Mouse (Mus musculus): ENCODE data around the gene Sh3bgrl3. TPM values are rescaled to one million over a fixed set of nuclear protein-coding genes. Genes with fewer than 3 reads are reported as not detected.

The Sh3bgrl3 gene
- total RNA-seq, 2 experiments from 2014 or later, result 36.4 to 39.9 TPM

DNA sequence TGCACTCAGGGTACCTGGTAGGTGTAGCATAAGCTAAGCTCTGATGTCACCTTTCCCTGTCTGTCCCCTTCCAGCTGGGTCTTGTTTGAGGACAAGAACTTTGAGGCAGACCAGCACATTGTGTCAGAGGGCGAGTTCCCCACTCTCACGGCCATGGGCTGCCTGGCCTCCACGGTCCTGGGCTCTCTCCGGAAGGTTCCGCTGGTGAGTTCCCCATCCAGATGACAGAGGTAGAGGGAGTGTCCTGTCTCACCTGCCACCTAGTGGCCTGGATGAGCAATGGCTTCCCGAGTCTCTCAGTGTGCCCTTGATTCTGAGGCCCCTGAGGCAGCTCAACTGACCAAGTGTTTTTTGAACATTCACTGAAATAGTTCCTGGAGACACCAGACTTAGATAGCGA lies 41.2 kb downstream of the Sh3bgrl3 start:
- no peak for DNase-seq
- intact Hi-C loops (cut with DNase I), result loop anchor here (2.0 kb wide), 1 partner anchor 51 kb away; no protein-coding TSS in a partner anchor

DNA sequence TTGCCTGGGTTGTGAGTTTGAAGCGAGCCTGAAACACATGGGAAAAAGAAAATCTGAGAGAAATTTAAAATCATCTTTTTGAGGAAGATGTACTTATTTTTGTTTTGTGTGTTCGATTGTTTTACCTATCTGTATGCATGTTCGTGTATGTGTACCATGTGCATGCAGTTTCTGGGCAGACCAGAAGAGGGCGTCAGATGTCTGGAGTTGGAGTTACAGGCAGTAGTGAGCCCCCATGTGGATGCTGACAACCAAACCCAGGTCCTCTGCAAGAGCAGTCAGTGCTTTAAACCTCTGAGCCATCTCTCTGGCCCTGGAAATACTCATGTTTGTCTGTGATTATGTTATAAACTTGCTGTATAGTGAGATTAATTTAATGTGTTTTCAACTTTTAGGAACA lies 43.6 kb downstream of the Sh3bgrl3 start:
- intact Hi-C loops (cut with DNase I), result no loop called here
- no peak for DNase-seq

- no peak for DNase-seq
- intact Hi-C loops (cut with DNase I), result no loop called here
Measured at GRCm38 (mm10) chr4:134082460-134082859, 46.1 kb downstream of the Sh3bgrl3 start.

- intact Hi-C loops (cut with DNase I), result no loop called here
- peak; percentile 29 to 34 for DNase-seq
Measured at GRCm38 (mm10) chr4:134081730-134082386, 46.7 kb downstream of the Sh3bgrl3 start.

GRCm38 (mm10) chr4:134080674-134081073 lies 47.9 kb downstream of the Sh3bgrl3 start:
- intact Hi-C loops (cut with DNase I), result no loop called here
- DNase-seq, result no peak

DNA sequence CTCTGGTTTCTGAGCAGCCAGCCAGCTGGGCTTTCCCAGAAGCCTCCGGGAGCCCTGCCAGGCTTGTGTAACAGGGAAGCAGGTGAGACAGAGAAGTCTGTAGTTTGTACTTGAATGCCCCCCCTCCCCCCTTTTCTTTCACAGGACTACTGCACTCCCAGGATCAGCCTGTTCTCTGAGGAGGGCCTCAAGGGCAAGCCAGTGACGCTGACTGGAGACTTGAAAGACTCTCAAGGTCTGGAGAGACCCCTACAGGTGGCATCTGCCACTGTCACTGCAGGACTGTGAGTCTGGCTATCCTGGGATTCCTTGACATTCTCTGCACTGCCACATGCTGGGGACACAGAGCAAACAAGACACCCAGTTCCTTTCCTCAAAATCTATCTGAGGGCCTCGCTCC lies 49.9 kb downstream of the Sh3bgrl3 start:
- DNase-seq, result no peak
- intact Hi-C loops (cut with DNase I), result loop anchor here (2.0 kb wide), 1 partner anchor 42 kb away; no protein-coding TSS in a partner anchor

Other genes starting within 250 kb of the Sh3bgrl3 start
- 1 to 10 TPM; 5.1 to 6.4 TPM for gene Rps6ka1, start 241.0 kb downstream of the Sh3bgrl3 start, total RNA-seq (2021)
- 100 to 1,000 TPM; 106 to 128 TPM for gene Hmgn2, start 160.1 kb downstream of the Sh3bgrl3 start, total RNA-seq (2021)
- gene Dhdds, start 127.9 kb downstream of the Sh3bgrl3 start, total RNA-seq (2021), result 10 to 100 TPM; 29.9 to 32.4 TPM
- gene Lin28a, start 109.9 kb downstream of the Sh3bgrl3 start, total RNA-seq (2021), result not detected
- gene Zfp683, start 75.0 kb downstream of the Sh3bgrl3 start, total RNA-seq (2021), result not detected
- gene Crybg2, start 68.0 kb downstream of the Sh3bgrl3 start, total RNA-seq (2021), result not detected
- gene Cd52, start 33.7 kb downstream of the Sh3bgrl3 start, total RNA-seq (2021), result 1 to 10 TPM; 3.1 to 4.6 TPM
- gene Ubxn11, start 26.2 kb downstream of the Sh3bgrl3 start, total RNA-seq (2021), result 1 to 10 TPM; 1.6 to 1.9 TPM
- 10 to 100 TPM; 49.1 to 50.9 TPM for gene Cep85, start 58.3 kb upstream of the Sh3bgrl3 start, total RNA-seq (2021)
- gene Gm7534, start 74.2 kb upstream of the Sh3bgrl3 start, total RNA-seq (2021), result not detected
- gene Catsper4, start 98.6 kb upstream of the Sh3bgrl3 start, total RNA-seq (2021), result not detected
- 1 to 10 TPM; 4.7 to 5.5 TPM for gene Cnksr1, start 109.6 kb upstream of the Sh3bgrl3 start, total RNA-seq (2021)
- gene E130218I03Rik, start 114.9 kb upstream of the Sh3bgrl3 start, total RNA-seq (2021), result not detected
- 1 to 10 TPM; 2.6 to 3.7 TPM for gene Zfp593, start 116.8 kb upstream of the Sh3bgrl3 start, total RNA-seq (2021)
- gene Gm30191, start 118.1 kb upstream of the Sh3bgrl3 start, total RNA-seq (2021), result not detected
- 1 to 10 TPM; 6.1 to 9.5 TPM for gene Grrp1, start 125.3 kb upstream of the Sh3bgrl3 start, total RNA-seq (2021)
- gene Pdik1l, start 159.1 kb upstream of the Sh3bgrl3 start, total RNA-seq (2021), result 1 to 10 TPM; 7.9 to 8.2 TPM
- gene Trim63, start 186.3 kb upstream of the Sh3bgrl3 start, total RNA-seq (2021), result 100 to 1,000 TPM; 234 to 314 TPM
- gene Slc30a2, start 214.4 kb upstream of the Sh3bgrl3 start, total RNA-seq (2021), result under 1 TPM; 0.35 to 0.50 TPM

Data from heart, postnatal 36 days (tissue).